Mouse (Mus musculus): ENCODE measurements around the gene Gm38392. TPM values are rescaled to one million over a fixed set of nuclear protein-coding genes. Genes with fewer than 3 reads are reported as not detected.

Gene Gm38392
- not detected in 2 replicates for polyA plus RNA-seq (2012; ENCODE audit: low replicate concordance)

DNA sequence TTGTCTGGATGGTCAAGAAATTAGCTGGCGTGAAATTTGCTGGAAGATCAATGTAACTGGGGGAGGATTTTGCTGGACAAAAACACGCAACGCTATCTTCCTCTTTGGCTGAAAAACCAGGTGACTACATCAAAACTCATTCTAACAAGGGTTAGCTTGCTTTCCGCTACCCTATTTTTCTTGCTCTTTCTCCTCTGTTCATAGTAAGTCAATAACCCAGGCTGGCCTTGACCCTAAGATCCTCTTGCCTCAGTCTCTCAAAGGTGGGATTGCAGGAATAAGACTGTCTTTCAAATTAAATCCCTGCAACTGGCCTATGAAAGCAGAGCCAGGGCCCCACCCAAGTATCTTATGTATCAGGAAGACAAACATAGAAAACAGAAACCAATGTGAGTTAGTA lies at the start of gene Gm38392:
Gene Gm38392, minus strand, starts transcription at position 101 of the 400 bp plus-strand sequence.

DNA sequence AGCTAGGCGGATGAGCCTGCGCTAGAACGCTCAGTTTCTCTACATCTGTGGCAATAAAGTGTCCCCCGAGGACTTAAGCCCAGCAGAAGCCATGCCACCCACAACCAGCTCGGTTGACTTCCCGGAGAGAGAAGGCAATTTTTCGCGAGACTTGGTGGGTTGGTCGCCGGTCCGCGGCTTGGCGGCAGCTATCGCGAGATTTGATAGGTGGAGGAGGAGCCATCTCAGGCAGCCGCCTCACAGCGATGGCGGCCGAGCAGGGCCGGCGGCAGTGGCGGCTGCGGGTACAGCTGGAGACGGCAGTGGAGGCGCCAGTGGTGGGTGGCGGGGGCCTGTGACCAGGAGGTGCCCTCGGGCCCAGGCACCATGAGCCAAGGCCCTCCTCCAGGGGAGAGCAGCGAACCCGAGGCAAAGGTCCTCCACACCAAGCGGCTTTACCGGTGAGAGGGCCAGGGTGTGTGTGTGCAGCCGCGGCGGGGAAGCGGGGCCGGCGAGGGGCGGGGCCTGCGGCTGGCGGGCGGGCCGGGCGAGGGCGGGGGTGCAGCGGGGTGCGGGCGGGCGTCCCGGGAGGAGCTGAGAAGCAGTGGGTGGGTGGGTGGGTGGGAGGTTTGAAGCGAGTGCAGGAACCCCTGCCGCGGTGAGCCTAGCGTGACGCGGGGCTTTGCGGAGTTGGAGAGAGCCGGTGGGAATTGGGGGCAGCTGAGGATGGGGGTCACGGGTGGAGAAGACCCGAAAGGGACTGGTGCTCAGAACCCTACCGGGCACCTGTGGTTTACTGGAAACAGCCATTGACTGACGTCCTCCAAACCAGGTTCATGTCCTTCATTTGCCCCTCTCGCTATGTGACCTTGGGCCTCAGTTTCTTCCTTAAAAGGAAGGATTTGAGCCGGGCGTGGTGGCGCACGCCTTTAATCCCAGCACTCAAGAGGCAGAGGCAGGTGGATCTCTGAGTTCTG lies 49.3 kb upstream of the Gm38392 start, which contains the start of the genes Tmem79 and Smg5:
Gene Tmem79, minus strand, starts transcription at position 91 of the 956 bp plus-strand sequence.
Gene Smg5, plus strand, starts transcription at position 203 of the 956 bp plus-strand sequence.

DNA sequence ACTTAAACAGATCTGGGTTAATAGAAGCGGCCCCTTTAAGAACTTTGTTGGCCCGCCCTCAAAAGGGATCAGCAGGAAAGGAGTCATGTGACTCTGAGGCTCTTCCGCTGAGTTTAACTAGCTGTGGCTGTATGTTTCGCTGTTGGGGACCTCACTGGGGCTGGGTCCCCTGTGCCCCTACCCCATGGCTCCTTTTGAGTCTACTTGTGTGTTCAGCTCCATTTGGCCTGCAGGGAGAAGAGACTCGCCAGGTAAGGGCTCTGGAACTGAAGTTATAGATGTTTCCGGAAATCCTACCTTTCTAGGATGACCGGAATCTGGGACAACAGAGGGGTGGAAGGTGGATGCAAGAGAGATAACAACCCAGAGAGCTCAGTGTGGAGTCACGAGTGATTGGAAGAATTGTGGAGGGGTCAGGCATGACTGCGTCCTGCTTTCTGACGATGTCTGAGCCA lies 38.0 kb upstream of the Gm38392 start, which contains the start of gene Glmp:
Gene Glmp, plus strand, starts transcription at position 73 of the 455 bp plus-strand sequence.

DNA sequence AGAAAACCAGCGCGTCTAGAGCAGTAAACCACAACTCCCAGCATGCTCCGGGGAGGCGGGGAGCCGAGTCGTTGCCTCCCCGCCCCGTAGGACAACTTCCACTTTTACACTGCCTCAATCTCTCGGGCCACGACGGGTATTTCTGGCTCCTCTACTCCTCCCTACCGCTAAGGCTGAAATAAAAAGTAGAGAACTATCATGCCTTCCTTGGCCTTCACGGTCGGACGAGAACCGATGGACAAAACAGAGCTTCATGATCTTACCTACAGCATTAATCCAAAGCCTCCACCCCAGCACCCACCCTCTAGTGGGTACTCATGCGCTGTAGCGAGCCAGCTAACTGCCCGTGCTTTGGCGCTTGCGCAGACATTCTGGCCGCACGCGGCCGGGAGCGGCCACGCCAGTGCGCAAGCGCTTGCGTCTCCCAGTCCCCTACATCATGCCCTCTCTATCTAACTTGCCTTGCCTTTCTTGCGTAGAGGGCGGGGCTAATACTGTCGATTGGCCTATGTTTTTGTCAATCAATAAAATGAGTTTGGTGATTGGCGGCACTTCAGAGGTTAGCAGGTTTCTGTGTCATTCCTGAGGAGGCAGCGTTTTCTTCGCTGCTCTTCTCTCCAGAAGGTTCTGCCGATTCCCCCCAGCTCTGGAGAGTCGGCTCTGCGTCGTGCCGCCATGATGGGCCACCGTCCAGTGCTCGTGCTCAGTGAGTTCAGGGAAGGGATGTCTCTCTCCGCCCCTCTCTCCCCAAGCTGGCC lies 9.7 kb upstream of the Gm38392 start, which contains the start of the genes Tsacc and Cct3:
Gene Tsacc, minus strand, starts transcription at position 439 of the 758 bp plus-strand sequence.
Gene Cct3, plus strand, starts transcription at position 556 of the 758 bp plus-strand sequence.

DNA sequence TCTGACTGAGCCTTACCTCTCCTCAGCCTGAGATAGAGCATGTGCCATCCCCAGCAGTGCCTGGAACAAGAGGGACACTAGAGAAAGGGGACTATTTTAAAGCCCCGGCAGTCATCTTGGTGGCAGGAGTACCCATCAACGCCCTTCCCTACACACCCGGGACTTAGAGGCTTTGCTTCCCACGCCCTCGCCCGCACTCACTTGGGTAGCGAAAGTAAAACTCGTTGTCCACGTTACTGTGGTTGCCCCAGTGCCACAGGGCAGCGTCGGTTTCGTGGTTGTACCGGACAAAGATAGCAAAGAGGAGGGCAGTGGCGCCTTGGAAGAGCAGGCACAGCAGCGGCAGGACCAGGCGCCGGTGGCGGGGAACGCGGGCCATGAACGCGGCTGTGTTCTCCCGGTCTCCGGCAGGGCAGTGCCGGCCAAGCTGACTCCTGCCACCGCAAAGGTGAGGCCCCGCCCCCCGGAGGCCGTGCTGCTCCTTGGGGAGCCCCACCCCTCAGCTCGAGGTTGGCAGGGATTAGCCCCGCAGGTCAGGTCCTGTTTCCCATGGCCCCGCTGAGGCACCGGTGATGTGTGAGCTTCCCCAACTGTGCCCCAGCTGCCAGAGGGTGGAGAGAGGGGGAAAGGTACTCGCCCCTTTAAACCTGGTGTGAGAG lies 32.6 kb downstream of the Gm38392 start, which contains the start of gene Rhbg:
Gene Rhbg, minus strand, starts transcription at position 442 of the 659 bp plus-strand sequence.

Other genes starting within 250 kb of the Gm38392 start
- 7.9 and 19.9 TPM in 2 replicates for gene Gpatch4, start 244.1 kb downstream of the Gm38392 start, polyA plus RNA-seq (2012; ENCODE audit: low replicate concordance)
- 40.0 and 40.3 TPM in 2 replicates for gene Naxe, start 228.7 kb downstream of the Gm38392 start, polyA plus RNA-seq (2012; ENCODE audit: low replicate concordance)
- not detected in 2 replicates for gene Ttc24, start 208.9 kb downstream of the Gm38392 start, polyA plus RNA-seq (2012; ENCODE audit: low replicate concordance)
- 0.41 and 3.5 TPM in 2 replicates for gene Iqgap3, start 205.2 kb downstream of the Gm38392 start, polyA plus RNA-seq (2012; ENCODE audit: low replicate concordance)
- gene Mef2d, start 144.8 kb downstream of the Gm38392 start, polyA plus RNA-seq (2012; ENCODE audit: low replicate concordance), result 210 and 298 TPM in 2 replicates
- gene Rhbg, start 32.5 kb downstream of the Gm38392 start, polyA plus RNA-seq (2012; ENCODE audit: low replicate concordance), result 0.09 TPM in 2 replicates
- gene Tsacc, start 9.8 kb upstream of the Gm38392 start, polyA plus RNA-seq (2012; ENCODE audit: low replicate concordance), result 1.1 and 1.4 TPM in 2 replicates
- 4.2 and 11.7 TPM in 2 replicates for gene Cct3, start 9.9 kb upstream of the Gm38392 start, polyA plus RNA-seq (2012; ENCODE audit: low replicate concordance)
- gene Glmp, start 37.8 kb upstream of the Gm38392 start, polyA plus RNA-seq (2012; ENCODE audit: low replicate concordance), result 28.3 and 133 TPM in 2 replicates
- gene Tmem79, start 48.9 kb upstream of the Gm38392 start, polyA plus RNA-seq (2012; ENCODE audit: low replicate concordance), result 0.81 and 2.4 TPM in 2 replicates
- 67.3 and 68.3 TPM in 2 replicates for gene Smg5, start 49.0 kb upstream of the Gm38392 start, polyA plus RNA-seq (2012; ENCODE audit: low replicate concordance)
- 0.22 TPM in 1 of 2 replicates, not detected in the other for gene Paqr6, start 77.4 kb upstream of the Gm38392 start, polyA plus RNA-seq (2012; ENCODE audit: low replicate concordance)
- gene Bglap3, start 85.5 kb upstream of the Gm38392 start, polyA plus RNA-seq (2012; ENCODE audit: low replicate concordance), result not detected in 2 replicates
- not detected in 2 replicates for gene Bglap2, start 91.5 kb upstream of the Gm38392 start, polyA plus RNA-seq (2012; ENCODE audit: low replicate concordance)
- not detected in 2 replicates for gene Bglap, start 97.3 kb upstream of the Gm38392 start, polyA plus RNA-seq (2012; ENCODE audit: low replicate concordance)
- 86.8 and 96.4 TPM in 2 replicates for gene Pmf1, start 123.1 kb upstream of the Gm38392 start, polyA plus RNA-seq (2012; ENCODE audit: low replicate concordance)
- 3.3 and 9.8 TPM in 2 replicates for gene Slc25a44, start 137.9 kb upstream of the Gm38392 start, polyA plus RNA-seq (2012; ENCODE audit: low replicate concordance)
- 87.8 and 314 TPM in 2 replicates for gene Sema4a, start 174.0 kb upstream of the Gm38392 start, polyA plus RNA-seq (2012; ENCODE audit: low replicate concordance)
- gene Lmna, start 222.7 kb upstream of the Gm38392 start, polyA plus RNA-seq (2012; ENCODE audit: low replicate concordance), result 37.6 and 43.2 TPM in 2 replicates
- gene Mex3a, start 245.2 kb upstream of the Gm38392 start, polyA plus RNA-seq (2012; ENCODE audit: low replicate concordance), result 1.2 and 1.6 TPM in 2 replicates

Data from hematopoietic multipotent progenitor cell, adult 10-12 weeks (in vitro differentiated cells).